Mouse (Mus musculus) limb, embryonic 11.5 days (tissue): ENCODE results near the gene Hipk4. TPM values are rescaled to one million over a fixed set of nuclear protein-coding genes. Genes with fewer than 3 reads are reported as not detected.
A peak's percentile ranks its signal among the peaks of the same experiment; 100 is the strongest.
"Not testable (repeated sequence)": the region's sequence is repeated elsewhere in the genome, so short reads cannot be mapped to it uniquely, and the experiment has no call there.

Experiments
- ATAC-seq: fragments of 200-750 bp; cut with Nextera tagmentation; 2 replicates; pipeline ENCODE4 v1.8.0; 2017; ENCODE audit warnings: low read depth; ENCODE audit not compliant: insufficient number of reproducible peaks, low FRiP score, low TSS enrichment
- DNase-seq: peaks from one replicate; pipeline ENCODE4 v3.0.0-alpha.2; 2015; ENCODE audit warnings: low spot score
- H3K27ac ChIP-seq: fragments of 300-500 bp; sonication (generic); replicated peaks from 2 replicates; pipeline ENCODE4 v1.5.1; 2014; ENCODE audit warnings: low read depth, mild to moderate bottlenecking, low read length
- H3K27me3 ChIP-seq: fragments of 300-500 bp; sonication (generic); 2 replicates; pipeline ENCODE4 v1.6.1; 2014; ENCODE audit warnings: mild to moderate bottlenecking, low read length, mixed read lengths; ENCODE audit not compliant: control insufficient read depth, insufficient read depth
- H3K36me3 ChIP-seq: fragments of 300-500 bp; sonication (generic); 2 replicates; pipeline ENCODE4 v1.6.1; 2014; ENCODE audit warnings: mild to moderate bottlenecking, low read length, moderate library complexity, mixed read lengths; ENCODE audit not compliant: control insufficient read depth, insufficient read depth
- H3K4me1 ChIP-seq: fragments of 300-500 bp; sonication (generic); 2 replicates; pipeline ENCODE4 v1.6.1; 2014; ENCODE audit warnings: low read length, mixed read lengths; ENCODE audit not compliant: control insufficient read depth, insufficient read depth
- H3K4me2 ChIP-seq: fragments of 300-500 bp; sonication (generic); 2 replicates; pipeline ENCODE4 v1.6.1; 2014; ENCODE audit warnings: low read depth, mild to moderate bottlenecking, moderate library complexity; ENCODE audit not compliant: severe bottlenecking
- H3K4me3 ChIP-seq: fragments of 300-500 bp; sonication (generic); 2 replicates; pipeline ENCODE4 v1.5.1; 2014; ENCODE audit warnings: low read depth, low read length
- H3K9ac ChIP-seq: fragments of 300-500 bp; sonication (generic); 2 replicates; pipeline ENCODE4 v1.6.1; 2014; ENCODE audit warnings: mild to moderate bottlenecking, low read length
- H3K9me3 ChIP-seq: fragments of 300-500 bp; sonication (generic); 2 replicates; pipeline ENCODE4 v1.6.1; 2016; ENCODE audit warnings: low read length; ENCODE audit not compliant: control insufficient read depth
- WGBS: fragments of 180-500 bp; shearing (Covaris S2); extraction: QIAGEN DNeasy Blood & Tissue Kit; methylation state at CpG from one replicate; pipeline ENCODE4 v1.1.7; 2014; 5-methylcytosine and 5-hydroxymethylcytosine counted together
- polyA plus RNA-seq: library from polyadenylated mRNA; unstranded; fragments of >200 nt; fragmentation: Nextera tagmentation; extraction: Ambion mirVana; gene quantifications from 2 replicates; pipeline ENCODE4 v1.2.1, GENCODE M21; 2014

Gene Hipk4
- polyA plus RNA-seq, 1 experiment from 2014 or later = 0.45 TPM

DNA sequence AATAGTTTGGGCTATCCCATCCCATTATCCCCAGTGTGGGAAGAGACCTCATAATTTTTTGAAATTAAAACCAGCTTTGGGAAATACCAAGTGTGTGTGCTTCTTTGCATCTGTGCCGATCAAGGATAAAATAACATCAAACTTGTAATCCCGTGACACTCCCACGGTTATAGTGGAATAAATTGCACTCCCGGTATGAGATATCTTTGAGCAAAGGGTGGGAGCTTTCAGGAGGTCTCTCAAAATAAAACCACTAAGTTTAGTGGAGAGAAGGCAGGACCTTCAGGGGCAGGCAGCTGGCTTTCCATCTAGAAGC is 32.9 kb upstream of the Hipk4 start:
- Histone ChIP-seq H3K27me3 (no peaks in the 10 kb centered on the region), H3K27ac (peak overlapping the region; percentile 78), H3K36me3 (no peaks in the 10 kb centered on the region; the same call in 1 of the 2 replicates), H3K4me3 (peak overlapping the region; percentile 24), H3K4me2 (peak overlapping the region; percentile 66), H3K9ac (peak overlapping the region; percentile 44), H3K4me1 (peaks cover 9% of the 10 kb centered on the region; the same call in 1 of the 2 replicates), H3K9me3 (no peaks in the 10 kb centered on the region)
- 40% methylated on average over 4 of the region's 4 CpGs for WGBS
- ATAC-seq (no peak), DNase-seq (no peak)

DNA sequence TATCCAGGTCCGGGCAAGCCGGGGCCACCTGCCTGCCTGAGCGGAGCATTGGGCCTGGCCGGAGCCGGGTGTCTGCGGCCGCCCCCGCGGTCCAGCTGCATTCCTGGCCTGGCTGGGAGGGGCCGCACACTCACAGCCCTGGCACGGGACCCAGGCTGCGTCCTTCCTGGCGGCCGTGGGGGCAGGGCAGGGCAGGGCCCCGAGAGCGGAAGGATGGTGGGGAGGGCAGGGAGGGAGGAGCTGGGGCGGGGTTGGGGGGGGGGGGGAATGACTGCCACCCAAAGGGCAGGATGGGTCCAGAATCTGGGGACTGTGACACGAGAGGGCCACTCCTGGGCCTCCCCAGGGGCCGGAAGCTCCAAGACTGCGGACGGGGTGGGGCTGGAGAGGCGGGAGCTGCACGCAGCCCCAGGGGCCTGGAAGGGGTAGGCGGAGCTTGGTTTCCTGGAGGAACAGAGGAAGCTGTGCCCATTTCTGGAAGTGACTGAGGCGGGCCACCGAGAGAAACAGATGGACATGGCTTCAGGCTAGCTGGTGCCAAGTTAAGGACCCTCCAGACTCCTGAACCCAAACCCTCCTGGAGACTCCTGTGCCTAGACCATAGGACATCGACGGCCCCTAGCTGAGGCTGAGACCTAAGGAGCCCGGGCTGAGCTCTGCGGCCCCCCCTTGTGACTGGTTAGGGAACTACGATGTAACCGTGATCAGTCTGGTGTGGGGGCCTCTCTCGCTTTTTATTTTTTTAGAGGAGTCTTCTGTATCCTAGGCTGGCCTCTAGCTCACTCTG is 32.3 kb upstream of the Hipk4 start:
- ATAC-seq (peak; percentile 55), DNase-seq (peak; percentile 85)
- Histone ChIP-seq H3K36me3 (no peaks in the 10 kb centered on the region; the same call in 1 of the 2 replicates), H3K27me3 (no peaks in the 10 kb centered on the region), H3K4me2 (peak overlapping the region; percentile 66), H3K9ac (peak overlapping the region; percentile 44), H3K27ac (peak overlapping the region; percentile 78), H3K9me3 (no peaks in the 10 kb centered on the region), H3K4me1 (peaks cover 9% of the 10 kb centered on the region; the same call in 1 of the 2 replicates), H3K4me3 (peak overlapping the region; percentile 24)
- under 1% methylated on average over 27 of the region's 33 CpGs for WGBS

DNA sequence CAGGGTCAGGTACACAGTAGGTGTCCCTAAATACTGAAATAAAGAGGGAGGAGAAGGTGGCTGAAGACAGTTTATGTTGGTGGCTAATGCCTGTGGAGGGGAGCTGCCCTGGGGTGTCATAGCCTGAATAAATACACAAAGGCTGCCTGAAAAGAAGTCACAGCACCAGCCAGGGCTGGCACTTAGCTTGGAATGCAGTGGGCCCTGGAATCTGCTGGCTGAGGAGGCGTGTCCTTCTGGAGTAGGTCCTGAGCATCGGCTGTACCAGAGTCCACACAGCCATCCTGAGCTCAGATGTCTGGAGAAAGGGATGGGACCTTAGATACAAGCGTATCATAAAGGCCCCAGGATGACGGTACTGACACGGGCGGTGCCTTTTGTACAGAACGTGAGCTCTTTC is 31.2 kb upstream of the Hipk4 start:
- DNase-seq (no peak), ATAC-seq (no peak)
- H3K36me3 ChIP-seq = no peaks in the 10 kb centered on the region; the same call in 1 of the 2 replicates
- H3K4me2 ChIP-seq = no peak overlapping the region
- no peaks in the 10 kb centered on the region for H3K9me3 ChIP-seq
- 77% methylated on average over 7 of the region's 7 CpGs for WGBS
- H3K9ac ChIP-seq = no peak overlapping the region
- peaks cover 9% of the 10 kb centered on the region; the same call in 1 of the 2 replicates for H3K4me1 ChIP-seq
- no peak overlapping the region for H3K4me3 ChIP-seq
- H3K27me3 ChIP-seq = no peaks in the 10 kb centered on the region
- no peak overlapping the region for H3K27ac ChIP-seq

DNA sequence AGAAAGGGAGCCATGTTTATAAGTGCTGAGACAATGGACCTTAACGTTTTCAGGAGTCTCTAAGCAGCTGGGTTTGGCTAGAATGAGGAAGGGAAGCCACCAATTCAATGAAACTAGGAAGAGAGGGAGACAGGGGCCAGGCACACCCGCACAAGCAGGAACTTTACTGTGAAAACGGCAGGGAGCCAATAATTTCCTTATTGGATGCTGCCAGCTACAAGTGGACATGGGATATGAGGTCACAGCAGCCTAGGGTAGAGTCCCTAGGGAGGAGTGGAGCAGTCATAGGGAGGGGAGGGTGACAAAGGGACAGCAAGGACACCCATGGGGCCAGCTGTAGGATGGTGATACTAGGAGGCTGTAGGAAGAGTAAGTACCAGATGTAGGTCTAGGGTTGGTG is 30.0 kb upstream of the Hipk4 start:
- no peak for ATAC-seq
- Histone ChIP-seq H3K9me3 (no peaks in the 10 kb centered on the region), H3K27ac (no peak overlapping the region), H3K4me1 (peaks cover 7% of the 10 kb centered on the region; the same call in 1 of the 2 replicates), H3K4me3 (no peak overlapping the region; the same call in 1 of the 2 replicates), H3K9ac (no peak overlapping the region), H3K36me3 (no peaks in the 10 kb centered on the region; the same call in 1 of the 2 replicates), H3K4me2 (no peak overlapping the region), H3K27me3 (no peaks in the 10 kb centered on the region)
- no peak for DNase-seq
- WGBS = 75% methylated on average over 3 of the region's 3 CpGs

DNA sequence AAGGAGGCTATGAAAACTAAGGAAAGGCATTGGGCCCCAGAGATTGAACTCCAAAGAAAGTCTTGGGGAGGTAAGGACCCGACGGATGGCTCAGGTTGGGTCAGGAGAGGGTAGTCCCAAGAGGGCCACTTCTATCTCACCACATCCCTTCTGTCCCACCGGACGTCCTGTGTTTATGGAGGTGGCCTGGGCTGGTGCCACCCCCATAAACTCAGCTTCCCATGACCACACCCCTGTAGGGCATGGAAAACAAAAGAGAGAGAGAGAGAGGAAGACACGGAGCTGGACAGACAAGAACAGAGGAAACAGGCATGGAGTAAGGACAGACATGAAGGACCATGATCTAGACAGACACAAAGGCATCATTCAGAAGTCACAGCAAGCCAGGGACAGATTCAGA is 29.6 kb upstream of the Hipk4 start:
- ATAC-seq = no peak
- no peaks in the 10 kb centered on the region for H3K27me3 ChIP-seq
- no peak for DNase-seq
- H3K9ac ChIP-seq = no peak overlapping the region
- H3K27ac ChIP-seq = no peak overlapping the region
- no peaks in the 10 kb centered on the region; the same call in 1 of the 2 replicates for H3K36me3 ChIP-seq
- H3K4me2 ChIP-seq = no peak overlapping the region
- WGBS = 81% methylated on average over 5 of the region's 5 CpGs
- peaks cover 3% of the 10 kb centered on the region; the same call in 1 of the 2 replicates for H3K4me1 ChIP-seq
- no peak overlapping the region for H3K4me3 ChIP-seq
- no peaks in the 10 kb centered on the region for H3K9me3 ChIP-seq

DNA sequence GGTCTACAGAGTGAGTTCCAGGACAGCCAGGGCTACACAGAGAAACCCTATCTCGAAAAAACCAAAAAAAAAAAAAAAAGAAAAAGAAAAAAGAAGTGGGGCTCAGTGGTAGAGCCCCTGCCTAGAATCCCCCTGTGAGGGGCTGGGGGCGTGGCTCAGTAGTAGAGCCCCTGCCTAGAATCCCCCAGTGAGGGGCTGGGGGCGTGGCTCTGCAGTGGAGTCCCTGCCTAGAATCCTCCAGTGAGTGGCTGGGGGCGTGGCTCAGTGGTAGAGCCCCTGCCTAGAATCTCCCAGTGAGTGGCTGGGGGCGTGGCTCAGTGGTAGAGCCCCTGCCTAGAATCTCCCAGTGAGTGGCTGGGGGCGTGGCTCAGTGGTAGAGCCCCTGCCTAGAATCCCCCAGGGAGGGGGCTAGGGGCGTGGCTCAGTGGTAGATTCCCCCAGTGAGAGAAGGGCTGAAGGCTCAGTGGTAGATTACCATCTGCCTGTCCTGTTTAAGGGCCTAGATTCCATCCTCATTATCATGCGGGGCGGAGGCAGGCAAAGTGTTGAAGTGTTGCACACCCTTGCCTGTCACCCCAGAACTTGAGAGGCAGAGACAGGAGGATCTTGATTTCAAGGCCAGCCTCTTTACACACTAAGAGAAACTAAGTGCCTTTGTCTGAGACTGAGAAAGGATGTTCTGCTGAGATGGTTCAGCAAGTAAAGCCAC is 28.3 kb upstream of the Hipk4 start:
- H3K4me2 ChIP-seq, H3K9me3 ChIP-seq, H3K27me3 ChIP-seq, H3K4me1 ChIP-seq, ATAC-seq, H3K36me3 ChIP-seq, H3K27ac ChIP-seq, H3K4me3 ChIP-seq, H3K9ac ChIP-seq, DNase-seq: not testable (repeated sequence)
- 92% methylated on average over 8 of the region's 9 CpGs for WGBS

DNA sequence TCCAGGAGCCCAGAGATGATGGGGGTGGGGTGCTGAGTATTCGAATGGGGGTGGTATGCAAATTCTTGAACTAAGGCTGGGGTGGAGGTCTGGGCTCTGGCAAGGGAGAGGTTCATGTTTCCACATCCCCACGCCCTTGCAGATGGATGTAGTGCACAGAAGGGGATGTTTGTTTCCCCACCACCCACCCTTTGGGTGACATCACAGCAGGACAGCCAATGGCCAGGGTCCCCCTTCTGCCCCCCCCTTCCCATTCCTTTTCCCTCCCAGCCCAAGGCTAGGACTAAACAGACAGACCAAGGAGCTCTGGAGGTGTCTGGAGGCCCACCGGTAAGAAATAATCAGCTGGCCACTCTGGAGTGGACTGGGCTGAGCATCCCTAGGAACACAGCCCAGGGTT is 24.0 kb upstream of the Hipk4 start, which contains the start of gene Prx:
Prx (plus strand) TSS at position 289 of the 400 bp plus-strand sequence.
- no peak for ATAC-seq
- Histone ChIP-seq H3K27me3 (no peaks in the 10 kb centered on the region), H3K27ac (no peak within 1 kb of the TSS), H3K36me3 (no peaks in the 10 kb centered on the region), H3K9ac (no peak within 1 kb of the TSS), H3K4me2 (no peak within 1 kb of the TSS), H3K9me3 (no peaks in the 10 kb centered on the region), H3K4me1 (no peaks in the 10 kb centered on the region), H3K4me3 (no peak within 1 kb of the TSS)
- WGBS = 46% methylated on average over 3 of the region's 3 CpGs
- no peak for DNase-seq

DNA sequence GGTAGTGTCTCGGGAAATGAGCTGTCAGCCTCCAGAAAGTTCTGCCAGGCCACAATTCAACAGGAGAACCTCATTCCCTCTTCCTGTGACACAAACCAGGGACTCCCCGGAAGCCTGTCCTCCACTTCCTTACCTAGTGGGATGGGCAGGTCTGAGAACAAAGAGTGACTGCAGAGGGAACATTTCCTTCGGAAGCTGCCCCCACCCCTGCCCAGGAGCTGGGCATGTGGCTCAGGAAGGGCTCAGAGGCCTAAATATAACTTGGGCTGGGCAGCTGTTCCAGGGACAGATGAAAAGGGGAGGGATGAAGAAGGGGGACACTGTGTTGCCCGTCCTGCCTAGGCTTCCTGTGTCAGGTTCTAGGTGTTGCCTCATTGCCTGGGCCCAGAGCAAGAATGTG is 21.4 kb upstream of the Hipk4 start:
- H3K27ac ChIP-seq = no peak overlapping the region
- no peaks in the 10 kb centered on the region for H3K36me3 ChIP-seq
- H3K9ac ChIP-seq = no peak overlapping the region
- no peaks in the 10 kb centered on the region for H3K9me3 ChIP-seq
- H3K4me3 ChIP-seq = no peak overlapping the region
- ATAC-seq (no peak), DNase-seq (no peak)
- H3K4me2 ChIP-seq = no peak overlapping the region; the same call in 1 of the 2 replicates
- no peaks in the 10 kb centered on the region for H3K27me3 ChIP-seq
- H3K4me1 ChIP-seq = no peaks in the 10 kb centered on the region
- WGBS = 60% methylated on average over 4 of the region's 4 CpGs
